Mouse (Mus musculus): ENCODE measurements around the gene Kcnk5.

Gene Kcnk5

DNA sequence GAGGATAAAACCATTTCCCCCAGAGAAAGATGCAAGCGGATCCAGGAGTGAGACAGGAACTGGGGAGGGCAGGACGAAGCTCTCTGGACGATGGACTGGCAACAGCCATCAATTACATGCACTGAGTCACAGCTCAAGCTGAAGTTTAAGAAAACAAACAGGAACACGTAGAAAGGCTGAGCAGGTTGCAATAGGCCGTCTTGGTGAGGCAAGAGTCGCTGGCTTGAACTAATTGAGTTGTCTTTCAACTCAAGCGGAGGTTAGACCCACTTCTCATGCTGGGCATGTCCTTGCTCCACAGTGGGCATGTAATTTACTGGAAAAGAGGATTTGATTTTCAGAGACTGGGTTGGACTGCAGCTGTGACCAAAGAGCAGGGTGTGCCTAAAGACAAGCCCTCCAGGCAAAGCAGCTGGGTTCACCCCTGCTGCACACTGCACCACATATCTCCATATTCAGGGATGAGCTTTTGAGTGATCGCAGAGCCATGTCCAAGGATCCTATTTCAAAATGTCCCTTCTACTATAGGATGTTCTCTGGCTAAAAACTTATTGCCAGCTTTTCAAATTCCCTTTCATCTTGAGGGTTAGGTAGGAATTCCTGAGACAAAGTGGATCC is 19.6 kb upstream of the Kcnk5 start:
- DNase-seq (ENCODE audit: low read depth, low spot score) = no peak

DNA sequence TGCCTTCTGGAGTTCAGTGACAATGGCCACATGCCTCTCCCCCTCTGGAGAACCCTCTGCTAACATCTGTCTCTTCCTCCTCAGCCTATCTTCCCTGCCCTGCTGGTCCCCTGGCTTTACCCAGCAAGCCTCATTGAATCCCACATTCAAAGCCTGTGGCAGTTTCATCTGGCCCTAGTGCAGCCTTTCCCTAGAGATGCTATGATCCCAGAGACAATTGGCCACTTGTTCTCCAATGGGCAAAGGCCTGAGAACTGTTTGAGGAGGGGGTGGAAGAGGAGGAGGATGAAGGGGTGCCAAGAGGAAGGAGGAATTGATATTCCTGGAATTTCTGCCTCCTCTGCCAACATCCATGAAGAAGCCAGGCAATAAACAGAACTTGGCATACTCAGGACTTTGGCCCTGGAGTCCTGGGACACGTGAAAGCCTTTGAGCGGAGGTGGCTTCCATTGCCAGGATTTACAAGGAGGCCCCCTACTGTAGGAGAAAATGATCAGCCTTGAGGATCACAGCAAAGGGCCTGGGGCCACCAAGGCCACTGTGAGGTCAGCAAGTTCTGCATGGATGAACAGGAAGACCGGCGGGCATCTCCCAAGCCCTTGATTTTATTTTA is 11.6 kb upstream of the Kcnk5 start:
- DNase-seq (ENCODE audit: low read depth, low spot score) = no peak

DNA sequence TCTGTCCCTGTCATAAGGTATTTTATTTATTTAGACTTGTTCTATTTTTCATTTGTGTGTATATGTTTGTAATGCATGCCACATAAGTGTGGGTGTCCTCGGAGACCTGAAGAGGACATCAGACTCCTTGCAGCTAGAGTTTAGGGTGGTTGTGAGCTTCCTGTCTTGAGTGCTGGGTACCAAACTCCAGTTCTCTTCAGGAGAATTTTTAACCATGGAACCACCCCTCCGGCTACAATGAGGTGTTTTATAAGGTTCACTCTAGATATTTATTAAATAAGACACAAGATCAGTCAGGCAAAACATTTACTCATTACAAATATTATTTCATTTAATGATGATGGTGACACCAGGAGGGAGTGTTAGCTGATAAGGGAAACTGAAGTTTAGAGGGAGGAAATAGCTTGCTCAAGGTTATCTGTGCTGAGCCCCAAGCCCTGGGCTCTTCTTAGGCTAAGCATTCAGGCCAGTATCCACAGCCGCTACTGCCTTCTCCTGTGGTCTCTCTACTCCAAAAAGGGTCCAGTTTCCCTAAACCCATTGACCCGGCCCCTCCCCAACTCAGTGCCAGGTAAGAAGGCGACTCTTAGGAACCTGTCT is 9.6 kb upstream of the Kcnk5 start:
- DNase-seq (ENCODE audit: low read depth, low spot score) = no peak

GRCm38 (mm10) chr14:20189751-20190150 is 8.1 kb upstream of the Kcnk5 start:
- DNase-seq (ENCODE audit: low read depth, low spot score) = no peak

- no peak for DNase-seq (ENCODE audit: low read depth, low spot score)
Observed at GRCm38 (mm10) chr14:20185426-20185825, 3.8 kb upstream of the Kcnk5 start.

DNA sequence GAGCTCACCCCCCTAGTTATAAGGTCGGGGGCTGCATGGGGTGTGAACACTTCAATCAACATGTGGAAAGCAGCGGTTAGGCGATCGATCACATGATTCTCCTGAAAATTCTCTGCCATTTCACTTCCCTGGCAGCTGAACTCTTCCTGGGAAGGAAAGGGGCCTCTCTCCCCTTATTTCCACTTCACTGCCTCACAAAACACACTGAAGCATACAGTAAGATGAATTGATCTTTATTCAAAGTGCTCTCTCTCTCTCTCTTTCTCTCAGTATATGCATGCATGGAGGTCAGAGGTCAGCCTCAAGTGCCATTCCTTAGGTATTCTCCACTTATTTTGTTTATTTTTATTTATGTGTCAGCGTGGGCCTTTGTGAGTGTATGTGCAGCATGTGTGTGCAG is 2.1 kb upstream of the Kcnk5 start:
- DNase-seq (ENCODE audit: low read depth, low spot score) = no peak

GRCm38 (mm10) chr14:20182596-20182995 is 987 bp upstream of the Kcnk5 start:
- no peak for DNase-seq (ENCODE audit: low read depth, low spot score)

GRCm38 (mm10) chr14:20180751-20181162 is 852 bp downstream of the Kcnk5 start:
- DNase-seq (ENCODE audit: low read depth, low spot score) = no peak

GRCm38 (mm10) chr14:20180304-20180703 is 1.3 kb downstream of the Kcnk5 start:
- DNase-seq (ENCODE audit: low read depth, low spot score) = no peak

- DNase-seq (ENCODE audit: low read depth, low spot score) = no peak
Observed at GRCm38 (mm10) chr14:20179731-20180280, 1.8 kb downstream of the Kcnk5 start.

DNA sequence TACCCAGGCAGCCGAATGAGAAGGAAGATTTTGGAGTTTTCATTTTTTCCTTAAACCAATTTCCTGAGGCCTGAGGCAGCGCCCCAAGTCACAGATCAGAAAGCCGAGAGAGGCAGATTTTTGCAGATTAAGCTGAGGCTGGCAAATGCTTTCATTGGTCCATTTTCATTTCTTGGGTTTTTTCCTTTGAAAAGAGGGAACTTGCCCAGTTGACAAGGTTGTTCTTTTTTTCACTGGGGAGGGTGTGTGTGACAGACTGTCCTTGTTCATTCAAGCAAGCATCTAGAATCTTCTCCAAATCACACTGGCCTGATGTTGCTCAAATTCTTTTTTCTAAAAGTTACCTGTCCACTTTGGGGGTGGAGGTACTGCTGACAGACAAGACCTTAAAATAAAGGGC is 2.5 kb downstream of the Kcnk5 start:
- DNase-seq (ENCODE audit: low read depth, low spot score) = no peak

DNA sequence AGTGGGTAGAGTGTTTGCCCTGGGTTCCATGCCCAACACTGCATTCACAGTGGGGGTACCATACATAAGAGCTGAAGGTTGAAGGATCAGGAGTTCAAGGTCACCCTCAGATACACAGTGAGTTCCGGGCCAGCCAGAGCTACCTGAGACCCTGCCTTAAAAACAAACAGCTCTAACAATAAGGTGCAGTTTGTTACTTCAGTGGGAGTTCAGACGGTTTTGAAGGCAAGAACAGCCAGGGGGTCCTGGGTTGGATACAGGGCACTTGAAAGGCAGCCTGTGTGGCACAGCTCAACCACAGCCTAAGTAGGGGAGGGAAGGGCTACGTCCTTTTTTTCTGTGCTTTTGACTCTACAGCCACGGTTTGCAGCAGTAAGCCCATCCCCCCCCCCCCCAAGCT is 3.0 kb downstream of the Kcnk5 start:
- DNase-seq (ENCODE audit: low read depth, low spot score) = no peak

GRCm38 (mm10) chr14:20177494-20178123 is 4.0 kb downstream of the Kcnk5 start:
- DNase-seq (ENCODE audit: low read depth, low spot score) = no peak

- DNase-seq (ENCODE audit: low read depth, low spot score) = no peak
Observed at GRCm38 (mm10) chr14:20175705-20176104, 5.9 kb downstream of the Kcnk5 start.

DNA sequence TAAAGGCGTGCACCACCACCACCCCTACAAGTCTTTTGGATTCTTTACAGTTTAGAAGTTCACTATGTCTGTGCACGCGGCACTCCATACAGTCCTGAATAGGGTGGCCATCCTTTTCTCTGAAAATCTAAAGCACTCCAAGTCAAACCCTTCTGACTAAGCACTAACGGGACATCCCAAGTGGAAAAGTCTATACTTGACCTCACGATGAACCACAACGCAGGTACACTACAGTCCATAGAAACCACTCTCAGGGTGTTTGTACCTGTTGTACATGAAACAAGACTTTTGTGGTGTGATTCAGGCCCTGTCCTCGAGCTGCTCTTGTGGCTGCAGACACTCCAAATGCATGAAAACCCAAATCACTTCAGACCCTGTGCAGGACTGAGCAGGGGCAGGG is 6.5 kb downstream of the Kcnk5 start:
- DNase-seq (ENCODE audit: low read depth, low spot score) = no peak

GRCm38 (mm10) chr14:20174696-20175095 is 6.9 kb downstream of the Kcnk5 start:
- DNase-seq (ENCODE audit: low read depth, low spot score) = no peak

DNA sequence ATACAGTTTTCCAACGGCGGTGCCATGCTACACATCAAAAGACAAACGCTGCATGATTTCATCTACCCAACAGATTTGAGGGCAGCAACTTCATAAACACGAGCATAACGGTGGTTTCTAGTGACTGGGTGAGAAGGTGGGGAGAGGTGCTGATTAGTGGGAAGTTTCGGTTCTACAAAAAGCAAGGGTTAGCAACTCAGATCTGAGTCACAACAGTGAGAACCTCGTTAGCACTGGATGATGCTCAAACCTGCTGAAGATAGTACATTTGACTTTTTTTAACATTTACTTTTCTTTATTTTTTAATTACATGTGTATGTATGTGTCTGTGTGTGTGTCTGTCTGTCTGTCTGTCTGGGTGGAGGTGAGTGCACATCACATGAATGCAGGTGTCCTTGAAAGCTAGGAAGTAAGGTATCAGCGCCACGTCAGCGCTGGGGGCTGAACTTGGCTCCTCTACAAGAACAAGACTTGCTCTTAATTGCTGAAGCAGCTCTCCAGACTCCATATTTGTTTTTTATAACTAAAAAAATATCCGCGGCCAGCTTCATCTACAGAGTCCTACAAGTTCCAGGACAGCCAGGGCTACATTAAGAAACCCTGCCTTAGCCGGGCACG is 7.6 kb downstream of the Kcnk5 start:
- DNase-seq (ENCODE audit: low read depth, low spot score) = no peak

DNA sequence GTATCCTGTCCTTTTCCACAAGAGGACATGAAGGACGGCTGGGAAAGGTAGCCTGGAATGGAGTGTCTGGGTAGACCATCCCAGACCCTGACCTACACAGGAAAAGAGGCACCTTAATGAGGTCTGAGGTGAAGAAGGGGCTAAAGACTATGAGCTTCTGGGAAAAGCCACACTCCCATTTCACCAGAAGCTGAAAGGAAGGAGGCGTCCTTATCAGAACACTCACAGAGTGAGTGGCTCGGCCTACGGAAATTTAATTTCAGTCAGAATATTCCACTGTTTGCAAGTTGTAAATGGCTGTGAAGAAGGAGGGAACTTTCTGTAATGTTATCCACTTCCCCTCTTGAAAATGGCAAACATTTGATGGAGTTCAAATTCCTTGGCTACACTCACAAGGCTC is 8.7 kb downstream of the Kcnk5 start:
- DNase-seq (ENCODE audit: low read depth, low spot score) = no peak

- no peak for DNase-seq (ENCODE audit: low read depth, low spot score)
Observed at GRCm38 (mm10) chr14:20172509-20172908, 9.1 kb downstream of the Kcnk5 start.

DNA sequence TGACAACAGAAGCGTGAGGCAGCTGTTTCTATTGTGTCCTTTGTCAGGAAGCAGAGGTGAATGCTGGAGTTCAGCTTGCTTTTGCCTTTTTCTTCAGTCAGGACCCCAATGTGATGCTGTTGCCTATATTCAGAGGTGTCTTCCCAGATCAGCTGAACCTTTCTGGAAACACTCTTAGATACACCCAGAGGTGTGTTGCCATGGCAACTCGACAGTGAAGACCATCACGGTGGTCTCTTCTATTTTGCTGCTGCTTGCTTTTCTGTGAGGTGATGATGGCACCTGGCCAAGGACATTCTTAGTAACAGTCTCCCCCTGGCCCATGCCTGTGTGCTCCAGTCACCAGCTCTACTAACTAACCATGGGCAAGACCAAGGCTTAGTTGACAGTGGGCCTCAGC is 9.8 kb downstream of the Kcnk5 start:
- DNase-seq (ENCODE audit: low read depth, low spot score) = no peak

GRCm38 (mm10) chr14:20169251-20169650 is 12.4 kb downstream of the Kcnk5 start:
- no peak for DNase-seq (ENCODE audit: low read depth, low spot score)

GRCm38 (mm10) chr14:20168478-20168877 is 13.1 kb downstream of the Kcnk5 start:
- DNase-seq (ENCODE audit: low read depth, low spot score) = no peak
